ENCODE assay signal across 17 mouse cellular contexts in the genomic region with DNA sequence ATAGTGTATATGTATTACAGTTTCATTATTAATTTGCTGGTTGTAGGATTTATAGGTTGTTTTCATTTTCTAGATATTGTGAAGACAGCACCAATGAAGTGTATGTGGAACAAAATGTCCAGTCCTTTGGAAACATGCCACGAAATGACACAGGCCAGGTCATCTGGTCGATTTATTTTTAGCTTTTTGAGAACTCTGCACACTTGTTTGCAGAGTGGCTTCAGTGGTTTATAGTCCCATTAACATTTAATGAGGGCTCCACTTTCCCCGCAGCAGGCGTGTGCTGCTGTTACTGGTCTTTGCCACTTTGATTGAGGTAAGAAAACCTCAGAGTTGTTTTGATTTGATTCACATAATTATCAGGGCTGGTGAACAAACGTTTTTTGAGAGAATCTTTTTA.
DNase-seq lines count a peak whose midpoint lies in the region; ATAC-seq and TF ChIP-seq lines count a peak whose summit lies in the region.
"Had no signal": no experiment of that assay in that cellular context is flagged by ENCODE, and none has a peak within 500 bp of the region (broad histone marks: within the 10 kb centered on the region; RNA-seq: fewer than 3 reads in every experiment).

No protein-coding gene starts in this region.

- H3K4me1 ChIP-seq in kidney, postnatal 0 days (replicated peaks; ENCODE audit: insufficient read depth, low read length) = 0 out of 2 replicates have a peak, but pooled peaks cover 11% of the 10 kb centered on the region
- peaks cover 12% of the 10 kb centered on the region for H3K4me1 ChIP-seq in kidney, embryonic 14.5 days (ENCODE audit: control insufficient read depth, insufficient read depth, low read length)
- peaks cover 3 to 16% of the 10 kb centered on the region in 2 experiments; a peak in 3 of 4 replicates for H3K4me1 ChIP-seq in heart, embryonic 14.5 days (ENCODE audit: control insufficient read depth in 2 of 2, insufficient read depth in 2 of 2, low read length in 2 of 2)
- H3K4me1 ChIP-seq in limb, embryonic 14.5 days (ENCODE audit: control insufficient read depth, insufficient read depth, low read length) = peaks cover 6% of the 10 kb centered on the region; the same call in 1 of the 2 replicates
- H3K4me1 ChIP-seq: forebrain, embryonic 12.5 days; hindbrain, embryonic 12.5 days had no signal

- H3K27me3 ChIP-seq in kidney, postnatal 0 days (ENCODE audit: insufficient read depth, low read length) = no peaks in the 10 kb centered on the region
- H3K27me3 ChIP-seq in kidney, embryonic 14.5 days (ENCODE audit: control insufficient read depth, insufficient read depth, low read length) = no peaks in the 10 kb centered on the region
- H3K27me3 ChIP-seq in heart, embryonic 14.5 days (ENCODE audit: control insufficient read depth, insufficient read depth, low read length) = no peaks in the 10 kb centered on the region
- H3K27me3 ChIP-seq in limb, embryonic 14.5 days (ENCODE audit: control insufficient read depth, insufficient read depth, low read length) = no peaks in the 10 kb centered on the region
- H3K27me3 ChIP-seq: forebrain, embryonic 12.5 days; hindbrain, embryonic 12.5 days; lung, embryonic 15.5 days had no signal

- DNase-seq in kidney, postnatal 0 days (ENCODE audit: low spot score) = peak; percentile 22
- peak; percentile 44 for DNase-seq in heart, adult 8-10 months (ENCODE audit: low spot score)
- peak; percentile 32 for DNase-seq in limb, embryonic 14.5 days (ENCODE audit: low spot score)
- DNase-seq in thymus, postnatal 4 days = no peak
- no peak for DNase-seq in adrenal gland, postnatal 10 days
- DNase-seq: cerebellum, adult 11 months; gastrocnemius, postnatal 10 days; layer of hippocampus, adult 9-11 months; right cerebral cortex, postnatal 14 days had no signal

- 10% methylated on average over 5 of the region's 5 CpGs for WGBS in kidney, postnatal 0 days
- WGBS in kidney, embryonic 14.5 days = 14% methylated on average over 5 of the region's 5 CpGs
- 19% methylated on average over 5 of the region's 5 CpGs for WGBS in heart, embryonic 14.5 days
- 13% methylated on average over 5 of the region's 5 CpGs for WGBS in limb, embryonic 14.5 days

- no peak overlapping the region for H3K9ac ChIP-seq in kidney, postnatal 0 days (ENCODE audit: low read depth, low read length)
- no peak overlapping the region for H3K9ac ChIP-seq in kidney, embryonic 14.5 days (ENCODE audit: low read depth, low read length)
- no peak overlapping the region for H3K9ac ChIP-seq in heart, embryonic 14.5 days (ENCODE audit: low read length)
- H3K9ac ChIP-seq in limb, embryonic 14.5 days (ENCODE audit: low read depth, low read length, severe bottlenecking) = no peak overlapping the region
- H3K9ac ChIP-seq: forebrain, embryonic 12.5 days; hindbrain, embryonic 12.5 days; lung, embryonic 15.5 days had no signal

- no peak overlapping the region for H3K27ac ChIP-seq in kidney, postnatal 0 days
- H3K27ac ChIP-seq in kidney, embryonic 14.5 days (ENCODE audit: low read depth, low read length) = no peak overlapping the region
- H3K27ac ChIP-seq in heart, embryonic 14.5 days (replicated peaks in 1 of 2; ENCODE audit: control insufficient read depth in 1 of 2, insufficient read depth in 1 of 2, low read depth in 2 of 2, low read length in 2 of 2) = peak overlapping the region; percentile 34 to 79; a peak in 3 of 4 replicates
- no peak overlapping the region for H3K27ac ChIP-seq in limb, embryonic 14.5 days (replicated peaks; ENCODE audit: low read depth, low read length)
- H3K27ac ChIP-seq: forebrain, embryonic 12.5 days; hindbrain, embryonic 12.5 days; lung, embryonic 15.5 days had no signal

- no peak overlapping the region for H3K4me2 ChIP-seq in kidney, postnatal 0 days (ENCODE audit: low read length)
- H3K4me2 ChIP-seq in kidney, embryonic 14.5 days (replicated peaks; ENCODE audit: low read depth, low read length) = no peak overlapping the region
- peak overlapping the region; percentile 41 for H3K4me2 ChIP-seq in heart, embryonic 14.5 days (ENCODE audit: low read length)
- no peak overlapping the region for H3K4me2 ChIP-seq in limb, embryonic 14.5 days (replicated peaks; ENCODE audit: low read depth, low read length, severe bottlenecking)
- H3K4me2 ChIP-seq: forebrain, embryonic 12.5 days; hindbrain, embryonic 12.5 days; lung, embryonic 15.5 days; midbrain, embryonic 11.5 days had no signal

- TF ChIP-seq POLR2A in limb, embryonic 14.5 days (IDR thresholded peaks at IDR 0.05; ENCODE audit: borderline replicate concordance, extremely low read depth, insufficient read depth, insufficient read length) = no peak

- H3K4me3 ChIP-seq in kidney, postnatal 0 days (replicated peaks; ENCODE audit: low read depth, low read length) = no peak overlapping the region
- H3K4me3 ChIP-seq in kidney, embryonic 14.5 days (ENCODE audit: low read length) = no peak overlapping the region
- H3K4me3 ChIP-seq in heart, embryonic 14.5 days (ENCODE audit: control insufficient read depth in 1 of 2, insufficient read depth in 1 of 2, low read depth in 1 of 2, low read length in 2 of 2) = no peak overlapping the region
- no peak overlapping the region for H3K4me3 ChIP-seq in limb, embryonic 14.5 days (replicated peaks; ENCODE audit: low read length)
- H3K4me3 ChIP-seq: forebrain, embryonic 12.5 days; hindbrain, embryonic 12.5 days; lung, embryonic 15.5 days had no signal

- H3K36me3 ChIP-seq in kidney, postnatal 0 days (ENCODE audit: insufficient read depth, low read length) = no peaks in the 10 kb centered on the region
- no peaks in the 10 kb centered on the region for H3K36me3 ChIP-seq in kidney, embryonic 14.5 days (ENCODE audit: control insufficient read depth, insufficient read depth, low read length)
- H3K36me3 ChIP-seq in heart, embryonic 14.5 days (ENCODE audit: control insufficient read depth, insufficient read depth, low read length) = no peaks in the 10 kb centered on the region
- H3K36me3 ChIP-seq in limb, embryonic 14.5 days (ENCODE audit: control insufficient read depth, insufficient read depth, low read length) = no peaks in the 10 kb centered on the region
- H3K36me3 ChIP-seq: forebrain, embryonic 12.5 days; hindbrain, embryonic 12.5 days; lung, embryonic 15.5 days had no signal

- ATAC-seq in kidney, postnatal 0 days (replicated peaks; ENCODE audit: low FRiP score, low read depth) = no peak
- ATAC-seq in kidney, embryonic 14.5 days (ENCODE audit: low FRiP score, low TSS enrichment) = no peak
- ATAC-seq in heart, embryonic 14.5 days (ENCODE audit: insufficient number of reproducible peaks, insufficient read depth, low FRiP score, low read depth) = no peak
- ATAC-seq in limb, embryonic 14.5 days (ENCODE audit: low FRiP score, low read depth) = no peak
- ATAC-seq: activated CD4-positive, CD25-positive, alpha-beta regulatory T cell, adult 4 months; intestine, embryonic 16.5 days had no signal

- TF ChIP-seq CTCF in kidney, postnatal 0 days (IDR thresholded peaks at IDR 0.05; ENCODE audit: low read depth) = no peak

- H3K9me3 ChIP-seq in kidney, postnatal 0 days (replicated peaks; ENCODE audit: low read length) = no peaks in the 10 kb centered on the region
- H3K9me3 ChIP-seq in kidney, embryonic 14.5 days (ENCODE audit: control insufficient read depth, low read length) = no peaks in the 10 kb centered on the region
- H3K9me3 ChIP-seq in heart, embryonic 14.5 days (ENCODE audit: control insufficient read depth, low read length) = no peaks in the 10 kb centered on the region
- no peaks in the 10 kb centered on the region for H3K9me3 ChIP-seq in limb, embryonic 14.5 days (ENCODE audit: control insufficient read depth, low read length)
- H3K9me3 ChIP-seq: forebrain, embryonic 12.5 days; hindbrain, embryonic 12.5 days; lung, embryonic 15.5 days had no signal

Comparison
In these comparisons a context has a peak if more than half of its experiments do, and no peak if none do; other contexts are left out.
1. DNase-seq: peak in kidney, postnatal 0 days (single experiment), heart, adult 8-10 months (single experiment) and limb, embryonic 14.5 days (single experiment); none in thymus, postnatal 4 days (single experiment) and adrenal gland, postnatal 10 days (single experiment).
2. H3K27ac ChIP-seq: peak in heart, embryonic 14.5 days (2 of 2); none in kidney, postnatal 0 days (single experiment), kidney, embryonic 14.5 days (single experiment) and limb, embryonic 14.5 days (single experiment).